ENCODE assay signal across 8 mouse cellular contexts in the genomic region with DNA sequence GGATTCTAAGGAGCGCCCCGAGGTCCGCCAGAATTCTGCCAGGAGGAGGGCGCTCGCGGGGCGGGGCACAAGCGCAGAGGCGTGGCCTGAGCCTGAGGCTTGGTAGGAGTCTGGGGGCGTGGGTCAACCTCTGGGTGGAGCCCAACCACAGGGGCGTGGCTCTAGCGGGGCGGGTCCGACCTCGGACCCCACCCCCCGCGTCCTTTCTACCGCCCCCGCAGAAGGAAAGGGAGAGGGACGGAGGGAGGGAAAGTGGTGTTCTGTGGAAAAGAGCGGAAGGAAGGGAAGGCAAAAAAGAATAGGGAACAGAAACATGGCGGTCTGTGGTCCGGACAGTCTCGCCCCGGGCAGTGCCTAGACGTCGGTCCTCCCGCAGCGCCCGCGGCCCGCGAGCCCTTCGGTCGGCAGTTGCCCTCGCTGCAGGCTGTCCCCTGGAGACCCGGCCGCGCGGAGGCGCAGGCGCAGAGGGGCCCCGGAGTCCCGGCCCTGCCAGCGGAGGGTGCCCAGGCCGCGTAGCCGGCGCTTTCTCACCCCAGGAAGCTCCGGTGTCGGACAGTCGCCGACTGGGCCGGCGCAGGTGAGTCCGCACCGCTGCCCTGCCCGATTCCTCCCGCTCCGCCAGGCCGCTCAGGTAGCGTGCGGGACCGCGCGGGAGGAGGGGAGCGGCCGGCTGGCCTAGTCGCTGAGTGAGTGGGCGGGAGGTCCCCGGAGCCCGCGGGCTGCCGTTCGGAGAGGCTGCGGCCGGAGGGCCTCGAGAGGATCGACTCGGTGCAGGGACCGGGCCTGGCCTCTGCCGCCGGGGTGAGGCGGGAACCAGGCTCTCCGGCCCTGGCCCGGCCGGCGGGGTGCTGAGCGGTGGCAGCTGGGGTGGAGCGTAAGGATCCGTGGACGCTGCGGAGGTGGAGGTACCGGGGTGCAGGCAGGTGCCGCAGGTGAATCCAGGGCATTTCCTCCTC. TPM values are rescaled to one million over a fixed set of nuclear protein-coding genes. Genes with fewer than 3 reads are reported as not detected.
A peak's percentile ranks its signal among the peaks of the same experiment; 100 is the strongest.
DNase-seq lines count a peak whose midpoint lies in the region; ATAC-seq and TF ChIP-seq lines count a peak whose summit lies in the region.

Dennd4c (plus strand) TSS at position 220 of the 956 bp plus-strand sequence.

- H3K4me1 ChIP-seq in erythroblast, embryonic 14.5 days (ENCODE audit: control insufficient read depth), result peaks cover 53% of the 10 kb centered on the region
- peaks cover 22% of the 10 kb centered on the region for H3K4me1 ChIP-seq in heart, embryonic 12.5 days (replicated peaks)
- peaks cover 5% of the 10 kb centered on the region; the same call in 1 of the 2 replicates for H3K4me1 ChIP-seq in kidney, postnatal 0 days (replicated peaks; ENCODE audit: insufficient read depth, low read length)
- H3K4me1 ChIP-seq in liver, embryonic 11.5 days (replicated peaks; ENCODE audit: control insufficient read depth, insufficient read depth, low read length), result peaks cover 14% of the 10 kb centered on the region
- H3K4me1 ChIP-seq in stomach, embryonic 14.5 days (ENCODE audit: control insufficient read depth, insufficient read depth, low read length), result peaks cover 13% of the 10 kb centered on the region; the same call in 1 of the 2 replicates

- peak within 1 kb of the TSS; percentile 78 for H3K27ac ChIP-seq in heart, embryonic 12.5 days (ENCODE audit: poor library complexity, severe bottlenecking)
- peak within 1 kb of the TSS; percentile 94 for H3K27ac ChIP-seq in kidney, postnatal 0 days
- H3K27ac ChIP-seq in liver, embryonic 11.5 days (ENCODE audit: low read depth, low read length), result peak within 1 kb of the TSS; percentile 87
- H3K27ac ChIP-seq in stomach, embryonic 14.5 days (ENCODE audit: low read length), result peak within 1 kb of the TSS; percentile 84

- TF ChIP-seq CTCF in C2C12 (IDR thresholded peaks at IDR 0.05; ENCODE audit: control insufficient read depth, insufficient read depth, insufficient read length), result no peak
- TF ChIP-seq CTCF in brain, embryonic 14.5 days (IDR thresholded peaks at IDR 0.05; ENCODE audit: borderline replicate concordance, extremely low read depth, insufficient read depth, insufficient read length), result peak; percentile 14; the same call in 1 of the 2 replicates
- peak; percentile 64 for TF ChIP-seq CTCF in kidney, postnatal 0 days (IDR thresholded peaks at IDR 0.05; ENCODE audit: low read depth)

- no peaks in the 10 kb centered on the region for H3K36me3 ChIP-seq in C2C12 (ENCODE audit: control insufficient read depth, insufficient read depth)
- peaks cover 4% of the 10 kb centered on the region for H3K36me3 ChIP-seq in erythroblast, embryonic 14.5 days (ENCODE audit: control insufficient read depth)
- H3K36me3 ChIP-seq in heart, embryonic 12.5 days, result no peaks in the 10 kb centered on the region
- H3K36me3 ChIP-seq in kidney, postnatal 0 days (ENCODE audit: insufficient read depth, low read length), result no peaks in the 10 kb centered on the region
- H3K36me3 ChIP-seq in liver, embryonic 11.5 days (ENCODE audit: control insufficient read depth, insufficient read depth, low read length), result no peaks in the 10 kb centered on the region
- H3K36me3 ChIP-seq in stomach, embryonic 14.5 days (ENCODE audit: control insufficient read depth, insufficient read depth, low read length), result no peaks in the 10 kb centered on the region

- peak; percentile 99 for ATAC-seq in heart, embryonic 12.5 days (ENCODE audit: insufficient number of reproducible peaks, low FRiP score)
- peak; percentile 97 for ATAC-seq in kidney, postnatal 0 days (replicated peaks; ENCODE audit: low FRiP score, low read depth)
- ATAC-seq in liver, embryonic 11.5 days (replicated peaks; ENCODE audit: low FRiP score), result peak; percentile 97
- peak; percentile 97 for ATAC-seq in stomach, embryonic 14.5 days (ENCODE audit: insufficient number of reproducible peaks, insufficient read depth, low FRiP score, low read depth)

- peak within 1 kb of the TSS; percentile 71 for H3K4me3 ChIP-seq in C2C12 (ENCODE audit: insufficient read depth, poor library complexity, severe bottlenecking)
- peak within 1 kb of the TSS; percentile 97 for H3K4me3 ChIP-seq in erythroblast, embryonic 14.5 days (replicated peaks)
- H3K4me3 ChIP-seq in heart, embryonic 12.5 days, result peak within 1 kb of the TSS; percentile 84
- H3K4me3 ChIP-seq in kidney, postnatal 0 days (replicated peaks; ENCODE audit: low read depth, low read length), result peak within 1 kb of the TSS; percentile 99
- H3K4me3 ChIP-seq in liver, embryonic 11.5 days (ENCODE audit: low read depth, low read length), result peak within 1 kb of the TSS; percentile 99
- peak within 1 kb of the TSS; percentile 97 for H3K4me3 ChIP-seq in stomach, embryonic 14.5 days (ENCODE audit: low read depth, low read length)

- peak; percentile 53; the same call in 1 of the 2 replicates for TF ChIP-seq POLR2A in brain, embryonic 14.5 days (IDR thresholded peaks at IDR 0.05; ENCODE audit: borderline replicate concordance, extremely low read depth, insufficient read depth, insufficient read length, poor library complexity, severe bottlenecking)

- H3K27me3 ChIP-seq in C2C12 (ENCODE audit: control insufficient read depth, insufficient read depth, insufficient read length), result no peaks in the 10 kb centered on the region
- no peaks in the 10 kb centered on the region for H3K27me3 ChIP-seq in erythroblast, embryonic 14.5 days (ENCODE audit: control insufficient read depth)
- H3K27me3 ChIP-seq in heart, embryonic 12.5 days (replicated peaks), result no peaks in the 10 kb centered on the region
- H3K27me3 ChIP-seq in kidney, postnatal 0 days (ENCODE audit: insufficient read depth, low read length), result no peaks in the 10 kb centered on the region
- H3K27me3 ChIP-seq in liver, embryonic 11.5 days (replicated peaks; ENCODE audit: control insufficient read depth, insufficient read depth, low read length), result no peaks in the 10 kb centered on the region
- no peaks in the 10 kb centered on the region for H3K27me3 ChIP-seq in stomach, embryonic 14.5 days (ENCODE audit: control insufficient read depth, insufficient read depth, low read length)

- peak within 1 kb of the TSS; percentile 87 for H3K4me2 ChIP-seq in heart, embryonic 12.5 days
- H3K4me2 ChIP-seq in kidney, postnatal 0 days (ENCODE audit: low read length), result peak within 1 kb of the TSS; percentile 87
- peak within 1 kb of the TSS; percentile 96 for H3K4me2 ChIP-seq in liver, embryonic 11.5 days
- H3K4me2 ChIP-seq in stomach, embryonic 14.5 days (replicated peaks; ENCODE audit: low read depth, low read length), result peak within 1 kb of the TSS; percentile 72

- peak; percentile 96 for DNase-seq in brain, embryonic 14.5 days (ENCODE audit: low read depth)
- DNase-seq in kidney, postnatal 0 days (ENCODE audit: low spot score), result peak; percentile 97
- peak; percentile 93 for DNase-seq in liver, embryonic 11.5 days (ENCODE audit: low spot score)
- peak; percentile 91 for DNase-seq in naive thymus-derived CD4-positive, alpha-beta T cell, adult 2 months (ENCODE audit: low read depth)

- H3K79me2 ChIP-seq in C2C12 (ENCODE audit: control insufficient read depth, insufficient read depth), result peaks cover 52% of the 10 kb centered on the region

- peak within 1 kb of the TSS; percentile 98 for H3ac ChIP-seq in C2C12 (ENCODE audit: control insufficient read depth, insufficient read length, low read depth)

- under 1% methylated on average over 94 of the region's 95 CpGs for WGBS in heart, embryonic 12.5 days
- under 1% methylated on average over 95 of the region's 95 CpGs for WGBS in kidney, postnatal 0 days
- WGBS in liver, embryonic 11.5 days, result under 1% methylated on average over 92 of the region's 95 CpGs
- under 1% methylated on average over 79 of the region's 95 CpGs for WGBS in stomach, embryonic 14.5 days

- H3K9me3 ChIP-seq in erythroblast, embryonic 14.5 days (ENCODE audit: control insufficient read depth, low read length), result no peaks in the 10 kb centered on the region
- H3K9me3 ChIP-seq in heart, embryonic 12.5 days (replicated peaks), result no peaks in the 10 kb centered on the region
- H3K9me3 ChIP-seq in kidney, postnatal 0 days (replicated peaks; ENCODE audit: low read length), result no peaks in the 10 kb centered on the region
- H3K9me3 ChIP-seq in liver, embryonic 11.5 days (ENCODE audit: control insufficient read depth, low read length), result no peaks in the 10 kb centered on the region
- H3K9me3 ChIP-seq in stomach, embryonic 14.5 days (ENCODE audit: control insufficient read depth, low read depth, low read length), result no peaks in the 10 kb centered on the region

- H3K79me3 ChIP-seq in C2C12 (ENCODE audit: low read depth), result peaks cover 44% of the 10 kb centered on the region

- peak within 1 kb of the TSS; percentile 95 for H3K9ac ChIP-seq in heart, embryonic 12.5 days
- peak within 1 kb of the TSS; percentile 98 for H3K9ac ChIP-seq in kidney, postnatal 0 days (ENCODE audit: low read depth, low read length)
- peak within 1 kb of the TSS; percentile 93 for H3K9ac ChIP-seq in liver, embryonic 11.5 days (ENCODE audit: low read depth, low read length)
- H3K9ac ChIP-seq in stomach, embryonic 14.5 days (replicated peaks; ENCODE audit: low read depth, low read length), result peak within 1 kb of the TSS; percentile 90

TF ChIP-seq in C2C12, 6 proteins besides CTCF, POLR2A, EP300 and RAD21:
- TF ChIP-seq USF1 (IDR thresholded peaks at IDR 0.05; ENCODE audit: low read depth), result no peak
- TF ChIP-seq MAX (IDR thresholded peaks at IDR 0.05), result no peak
- no peak for TF ChIP-seq FOSL1 (IDR thresholded peaks at IDR 0.05; ENCODE audit: insufficient read depth, low read length, poor library complexity, severe bottlenecking)
- no peak for TF ChIP-seq CEBPB (IDR thresholded peaks at IDR 0.05; ENCODE audit: low read depth)
- no peak for TF ChIP-seq MYOD1 (IDR thresholded peaks at IDR 0.05; ENCODE audit: control insufficient read depth, insufficient read length, low read depth)
- no peak for TF ChIP-seq MYOG (IDR thresholded peaks at IDR 0.05; ENCODE audit: control insufficient read depth, extremely low read depth, insufficient read length)

RNA-seq across cellular contexts. Expression of gene Dennd4c, which starts in this region (rescaled TPM):
- 2.8 TPM for polyA plus RNA-seq in C2C12 (2012; fragmentation: generic; extraction: Trizol)
- polyA plus RNA-seq in brain, embryonic 14.5 days (2012; rRNA removed), result 6.6 and 7.0 TPM in 2 replicates
- 0.02 and 0.13 TPM in 2 replicates for polyA plus RNA-seq in erythroblast, embryonic 14.5 days (2012)
- 7.7 and 8.8 TPM in 2 replicates for polyA plus RNA-seq in heart, embryonic 12.5 days (2016; fragmentation: Nextera tagmentation; extraction: Ambion mirVana)
- 3.9 and 4.0 TPM in 2 replicates for polyA plus RNA-seq in kidney, postnatal 0 days (2015; fragmentation: Nextera tagmentation; extraction: Ambion mirVana)
- 5.8 and 7.0 TPM in 2 replicates for polyA plus RNA-seq in liver, embryonic 11.5 days (2014; fragmentation: Nextera tagmentation; extraction: Ambion mirVana)
- 12.4 and 18.1 TPM in 2 replicates for polyA plus RNA-seq in stomach, embryonic 14.5 days (2014; fragmentation: Nextera tagmentation; extraction: Ambion mirVana)

Comparison
In these comparisons a context has a peak if more than half of its experiments do, and no peak if none do; other contexts are left out.
1. Peak in every context shown above with its lines: DNase-seq, ATAC-seq, H3K4me3 ChIP-seq and H3K27ac ChIP-seq.